Mouse (Mus musculus) ovary, postnatal 14 days (tissue): Measurements from ENCODE around the gene Dctn3.
"Not testable (repeated sequence)": the region's sequence is repeated elsewhere in the genome, so short reads cannot be mapped to it uniquely, and the experiment has no call there.

Experiments used
- DNase-seq: peaks from one replicate; pipeline ENCODE4 v3.0.0; 2022; ENCODE audit warnings: low spot score

The Dctn3 gene

DNA sequence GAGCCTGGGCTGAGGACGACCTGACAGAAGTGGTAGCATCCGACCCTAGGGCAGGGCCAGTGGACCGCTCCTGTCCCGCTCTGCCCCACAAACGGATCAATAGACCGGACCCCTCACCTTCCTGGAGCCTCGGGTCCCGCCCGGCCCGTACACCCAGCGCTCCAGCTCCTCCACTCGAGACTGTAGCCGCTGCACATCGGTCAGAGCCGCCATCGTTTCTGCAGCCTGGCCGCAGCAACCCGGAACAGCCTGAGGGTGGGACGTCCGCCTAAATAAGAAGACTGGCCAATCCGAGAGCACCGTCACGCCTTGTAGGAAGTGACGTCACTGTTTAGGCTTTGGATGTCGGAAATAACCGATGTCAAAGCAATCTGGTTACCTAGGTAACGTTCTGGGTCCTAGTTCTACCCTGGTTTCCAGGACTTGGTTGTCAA, at the start of gene Dctn3:
Dctn3 (minus strand) TSS at position 253 of the 434 bp plus-strand sequence.
- DNase-seq = peak; percentile 69

DNA sequence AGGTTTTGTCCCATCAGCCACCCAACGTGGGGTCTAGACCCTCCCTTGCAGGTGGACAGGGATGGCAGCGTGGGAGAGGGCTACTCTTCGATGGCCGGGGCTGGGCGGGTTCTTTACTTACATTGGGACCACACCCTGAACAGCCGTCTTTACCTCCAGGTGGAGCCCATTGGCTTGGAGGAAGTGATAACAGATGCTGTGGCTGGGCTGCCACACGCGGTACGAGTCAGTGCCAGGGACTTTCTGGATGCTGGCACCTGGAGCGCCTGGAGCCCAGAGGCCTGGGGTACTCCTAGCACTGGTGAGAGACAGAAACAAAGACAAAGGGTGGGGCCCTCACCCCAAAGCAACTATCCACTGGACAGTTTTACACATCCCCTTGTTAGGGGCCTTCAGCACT, 44.3 kb upstream of the Dctn3 start:
- DNase-seq = not testable (repeated sequence)

DNA sequence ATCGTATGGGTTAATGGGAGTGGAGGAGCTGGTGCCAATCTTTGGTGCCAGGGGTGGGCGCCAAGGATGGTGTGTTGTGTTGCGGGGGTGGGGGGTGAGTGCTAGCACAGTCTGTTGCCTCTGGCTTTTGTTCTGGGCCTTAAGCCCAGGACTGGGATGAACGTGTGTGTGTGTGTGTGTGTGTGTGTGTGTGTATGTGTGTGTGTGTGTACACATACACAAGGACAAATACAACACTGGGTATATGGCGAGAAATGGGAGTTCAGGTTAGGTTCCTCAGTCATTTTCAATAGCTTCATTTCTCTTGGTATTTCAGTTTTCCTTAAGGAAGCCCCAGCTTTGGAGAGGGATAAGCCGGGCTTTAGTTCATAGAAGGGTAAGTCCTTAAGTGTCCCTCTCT, 40.2 kb upstream of the Dctn3 start:
- DNase-seq = not testable (repeated sequence)

GRCm38 (mm10) chr4:41762688-41763114, 39.7 kb upstream of the Dctn3 start:
- peak; percentile 59 for DNase-seq

- peak; percentile 34 for DNase-seq
Observed at GRCm38 (mm10) chr4:41762099-41762687, 39.2 kb upstream of the Dctn3 start.

- no peak for DNase-seq
Observed at GRCm38 (mm10) chr4:41761680-41762079, 38.7 kb upstream of the Dctn3 start.

GRCm38 (mm10) chr4:41760911-41761310, 37.9 kb upstream of the Dctn3 start:
- DNase-seq = no peak

GRCm38 (mm10) chr4:41760288-41760721, 37.3 kb upstream of the Dctn3 start:
- peak; percentile 82 for DNase-seq

- no peak for DNase-seq
Observed at GRCm38 (mm10) chr4:41759656-41760287, 36.8 kb upstream of the Dctn3 start.

- DNase-seq = no peak
Observed at GRCm38 (mm10) chr4:41759206-41759605, 36.2 kb upstream of the Dctn3 start.

GRCm38 (mm10) chr4:41758701-41759100, 35.7 kb upstream of the Dctn3 start:
- no peak for DNase-seq

GRCm38 (mm10) chr4:41758021-41758420, 35.1 kb upstream of the Dctn3 start:
- no peak for DNase-seq

DNA sequence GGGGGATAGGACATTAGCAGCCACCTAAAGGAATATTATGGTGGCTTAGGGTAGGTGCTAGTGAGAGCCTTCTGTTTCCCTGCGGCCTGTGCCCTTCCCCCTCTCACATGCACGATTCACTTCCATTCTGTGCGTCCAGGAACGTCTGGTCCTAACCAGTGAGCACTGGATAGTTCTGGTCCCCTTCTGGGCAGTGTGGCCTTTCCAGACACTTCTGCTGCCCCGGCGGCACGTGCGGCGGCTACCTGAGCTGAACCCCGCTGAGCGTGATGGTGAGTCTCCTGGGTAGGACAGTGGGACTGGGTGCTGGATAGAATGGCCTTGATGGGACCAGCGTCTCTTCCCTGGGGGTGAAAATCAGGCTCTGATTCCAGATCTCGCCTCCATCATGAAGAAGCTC, 34.4 kb upstream of the Dctn3 start:
- DNase-seq = no peak

DNA sequence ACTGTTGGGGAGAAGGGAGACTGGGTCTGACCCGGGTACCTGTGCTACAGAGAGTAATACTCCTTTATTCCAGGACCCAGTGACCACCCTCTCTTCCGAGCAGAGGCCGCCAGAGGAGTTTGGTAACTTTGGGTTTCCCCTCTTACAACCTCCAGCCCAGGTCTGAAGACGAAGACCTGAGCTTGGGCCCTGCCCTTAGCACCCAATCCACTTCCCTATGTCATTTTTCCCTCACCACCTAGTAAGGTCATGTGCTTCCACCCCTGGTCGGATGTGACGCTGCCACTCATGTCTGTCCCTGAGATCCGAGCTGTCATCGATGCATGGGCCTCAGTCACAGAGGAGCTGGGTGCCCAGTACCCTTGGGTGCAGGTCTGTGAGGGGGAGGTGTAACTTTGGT, 33.5 kb upstream of the Dctn3 start:
- DNase-seq = no peak

GRCm38 (mm10) chr4:41755338-41756305, 32.7 kb upstream of the Dctn3 start, which contains the start of gene Sigmar1:
Sigmar1 (minus strand) TSS chr4:41756157.
- DNase-seq = peak; percentile 79

GRCm38 (mm10) chr4:41754797-41755337, 31.9 kb upstream of the Dctn3 start, which contains the start of gene Galt:
Galt (plus strand) TSS chr4:41755228.
- no peak for DNase-seq

GRCm38 (mm10) chr4:41745021-41745420, 22.1 kb upstream of the Dctn3 start:
- DNase-seq = no peak

GRCm38 (mm10) chr4:41744131-41744530, 21.2 kb upstream of the Dctn3 start:
- DNase-seq = no peak

DNA sequence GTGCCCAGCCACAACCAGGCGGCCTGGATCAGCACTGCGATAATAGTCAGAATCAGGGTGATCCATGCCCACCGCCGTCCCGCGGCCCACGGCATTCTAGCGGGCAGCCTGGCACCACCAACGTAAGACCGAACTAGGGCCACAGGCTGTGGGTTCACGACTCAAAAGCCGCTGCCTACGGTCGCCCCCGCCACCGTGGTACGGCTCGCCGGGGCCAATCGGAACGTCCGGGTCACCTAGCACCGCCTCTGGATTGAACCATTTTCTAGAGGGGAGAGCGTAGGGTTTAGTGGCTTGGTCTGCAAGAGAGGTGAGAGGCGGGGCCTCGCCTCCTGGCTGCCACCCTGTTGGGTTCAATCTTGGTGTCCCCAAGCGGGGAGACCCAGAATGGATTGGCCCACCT, 18.2 kb upstream of the Dctn3 start:
- DNase-seq = peak; percentile 77

DNA sequence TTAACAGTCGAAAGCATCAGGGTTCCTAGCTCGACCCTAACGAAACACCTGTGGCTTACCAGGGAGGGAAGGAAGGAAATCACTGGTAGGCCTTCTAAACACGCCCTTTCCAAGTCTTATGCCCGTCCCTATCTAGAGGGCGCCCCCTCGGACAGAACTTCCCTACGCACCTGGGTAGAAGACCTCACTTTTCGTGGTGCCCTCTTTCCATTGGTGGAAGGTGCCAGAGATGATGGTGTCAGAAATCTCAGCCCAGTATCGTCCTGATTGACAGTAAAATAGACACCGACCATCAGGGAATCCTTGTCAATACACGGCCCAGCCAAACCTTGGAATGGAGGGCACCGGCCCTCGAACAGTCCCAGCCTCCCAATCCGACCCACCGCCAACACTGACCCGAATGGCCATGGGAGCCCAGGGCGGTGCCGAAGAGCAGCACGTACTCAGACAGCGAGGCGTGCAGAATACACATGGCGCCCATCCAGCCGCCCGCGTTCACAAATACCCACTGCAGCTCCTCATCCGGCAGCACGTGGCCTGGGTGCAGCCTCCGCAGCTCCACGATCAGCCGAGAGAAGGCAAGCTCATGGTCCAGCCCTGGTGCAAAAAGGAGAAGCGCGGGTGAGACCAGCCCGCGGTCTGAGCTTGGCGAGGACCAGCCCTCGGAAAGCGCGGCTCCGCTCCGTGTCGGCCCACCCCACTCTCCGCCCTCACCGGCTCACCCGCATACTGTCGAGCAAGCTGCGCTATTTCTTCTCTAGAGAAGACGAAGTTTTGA, 17.6 kb upstream of the Dctn3 start:
- no peak for DNase-seq

DNA sequence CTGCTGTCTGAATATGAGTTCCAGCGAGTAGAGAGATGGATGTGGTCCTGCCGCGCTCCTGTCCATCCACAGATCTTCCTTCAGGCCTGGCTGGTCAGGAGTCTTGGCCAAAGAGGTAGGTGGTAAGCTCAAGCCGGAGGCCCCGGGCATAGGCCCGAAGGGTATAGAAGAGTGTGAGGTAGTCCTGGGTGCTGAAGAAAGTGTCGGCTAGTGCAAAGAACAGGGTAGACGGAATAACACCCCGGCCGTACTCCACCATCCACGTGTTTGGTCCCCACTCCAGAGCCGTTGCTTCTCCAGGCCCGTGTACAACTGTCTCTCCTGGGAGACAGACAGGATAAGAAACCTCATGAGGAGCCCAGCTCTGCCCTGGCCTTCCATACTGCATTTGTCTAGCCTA, 16.3 kb upstream of the Dctn3 start:
- no peak for DNase-seq

DNA sequence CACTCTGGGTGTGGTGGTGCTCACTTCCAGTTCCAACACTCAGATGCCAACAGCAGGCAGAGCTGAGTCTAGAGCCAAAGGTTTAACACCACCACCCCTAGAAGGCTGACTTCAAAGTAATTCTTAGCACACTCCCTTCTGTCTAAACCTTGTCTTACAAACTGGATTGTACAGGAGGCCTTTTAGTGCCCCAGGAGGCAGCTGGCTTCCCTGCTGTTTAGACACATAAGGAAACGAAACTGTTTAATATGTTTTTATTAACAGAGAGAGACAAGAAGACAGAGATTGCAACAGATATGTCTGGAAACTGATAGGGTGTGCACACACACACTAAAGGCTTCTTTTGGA, 15.3 kb upstream of the Dctn3 start:
- DNase-seq = no peak
